Mouse (Mus musculus) spleen, adult 2 months (tissue): Measurements from ENCODE around the gene Fkbp4.

ENCODE experiments used
- CTCF ChIP-seq: fragments of 200-500 bp; IDR thresholded peaks from 2 replicates; pipeline ENCODE4 v1.5.1; 2011; ENCODE audit warnings: mild to moderate bottlenecking, inconsistent platforms; ENCODE audit not compliant: insufficient read depth, insufficient read length, insufficient replicate concordance; ENCODE audit errors: extremely low read depth
- POLR2A ChIP-seq: fragments of 200-500 bp; IDR thresholded peaks from 2 replicates; pipeline ENCODE4 v1.6.1; 2011; ENCODE audit warnings: low read depth, low read length, inconsistent platforms

DNA sequence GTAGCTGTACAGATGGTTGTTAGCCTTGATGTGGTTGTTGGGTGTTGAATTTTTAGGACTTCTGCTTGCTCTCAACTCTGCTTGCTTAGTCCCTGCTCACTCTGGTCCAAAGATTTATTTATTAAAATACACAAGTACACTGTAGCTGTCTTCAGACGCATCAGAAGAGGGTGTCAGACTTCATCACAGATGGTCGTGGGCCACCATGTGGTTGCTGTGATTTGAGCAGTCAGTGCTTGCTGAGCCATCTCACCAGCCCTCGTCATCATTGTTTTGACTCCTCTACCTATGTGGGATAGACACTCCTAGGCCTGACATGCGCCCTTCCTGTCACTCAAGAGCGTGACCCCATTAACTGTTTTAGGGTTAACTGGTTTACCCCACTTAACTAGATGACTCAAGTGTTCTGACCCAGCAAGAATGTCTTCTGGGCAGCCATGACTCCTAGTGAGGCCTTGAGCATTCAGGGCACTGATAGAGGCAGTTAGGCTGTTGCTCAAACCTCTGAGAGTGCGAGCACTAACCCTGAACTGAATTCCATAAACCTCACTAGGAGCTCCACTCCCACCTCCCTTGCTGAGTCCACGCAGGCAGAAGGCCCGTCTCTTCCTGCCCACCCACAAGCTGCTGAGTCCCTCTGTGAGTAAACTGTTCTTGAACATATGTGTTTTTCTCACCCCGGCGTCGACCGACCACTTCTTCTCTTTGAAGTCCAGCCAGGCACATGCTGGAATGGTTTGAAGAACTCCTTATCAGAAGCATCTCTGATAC, 17.5 kb upstream of the Fkbp4 start:
- no peak for TF ChIP-seq CTCF
- TF ChIP-seq POLR2A: no peak
